8 mouse cellular contexts compared by ENCODE assay signal in the genomic region with DNA sequence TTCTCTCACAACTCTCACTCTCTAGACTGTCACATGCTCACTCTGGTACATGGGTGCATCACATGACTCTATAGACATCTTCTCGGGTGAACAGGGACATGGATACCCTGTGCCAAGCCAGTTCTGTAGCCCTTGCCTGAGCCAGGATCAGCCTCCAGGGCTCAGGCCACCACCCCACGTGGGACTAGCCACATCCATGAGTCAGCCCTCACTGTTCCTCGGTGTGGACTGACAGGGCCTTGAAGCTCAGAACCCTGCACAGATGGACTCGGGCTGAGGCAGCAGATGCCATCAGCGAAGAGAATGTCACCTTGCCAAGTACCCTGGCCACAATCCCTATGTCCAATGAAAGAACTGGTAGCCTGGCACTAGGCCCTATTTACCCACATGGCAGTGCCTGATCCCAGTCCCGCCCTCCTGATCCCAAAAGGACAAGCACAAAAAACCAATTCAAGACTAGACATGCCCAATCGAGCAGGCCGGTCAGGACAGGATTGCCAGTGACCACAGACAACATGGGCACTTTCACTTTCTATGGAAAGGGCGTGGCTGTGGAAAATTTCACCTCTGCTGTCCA. TPM values are rescaled to one million over a fixed set of nuclear protein-coding genes. Genes with fewer than 3 reads are reported as not detected.
DNase-seq lines count a peak whose midpoint lies in the region; ATAC-seq and TF ChIP-seq lines count a peak whose summit lies in the region.
"Had no signal": no experiment of that assay in that cellular context is flagged by ENCODE, and none has a peak within 500 bp of the region (broad histone marks: within the 10 kb centered on the region; RNA-seq: fewer than 3 reads in every experiment).

No protein-coding gene starts in this region.

- H3K4me3 ChIP-seq in liver, embryonic 11.5 days (ENCODE audit: low read depth, low read length), result no peak overlapping the region
- H3K4me3 ChIP-seq in liver, postnatal 0 days (ENCODE audit: low read depth, low read length), result no peak overlapping the region
- H3K4me3 ChIP-seq: midbrain, embryonic 12.5 days had no signal

- H3K4me2 ChIP-seq in liver, embryonic 11.5 days, result no peak overlapping the region
- no peak overlapping the region for H3K4me2 ChIP-seq in liver, postnatal 0 days (ENCODE audit: low read depth, low read length)
- H3K4me2 ChIP-seq: midbrain, embryonic 12.5 days had no signal

- TF ChIP-seq CTCF in liver, postnatal 0 days (IDR thresholded peaks at IDR 0.05; ENCODE audit: low read depth), result no peak

- peak; percentile 16; the same call in 1 of the 2 replicates for ATAC-seq in liver, embryonic 11.5 days (replicated peaks; ENCODE audit: low FRiP score)
- no peak for ATAC-seq in liver, postnatal 0 days
- no peak for ATAC-seq in inflammation-experienced regulatory T-cells, adult 6 months

- intact Hi-C loops in gastrocnemius, postnatal 36 days (cut with DNase I), result no loop called here

- no peak overlapping the region for H3K9ac ChIP-seq in liver, embryonic 11.5 days (ENCODE audit: low read depth, low read length)
- no peak overlapping the region for H3K9ac ChIP-seq in liver, postnatal 0 days (replicated peaks)
- H3K9ac ChIP-seq: midbrain, embryonic 12.5 days had no signal

- H3K4me1 ChIP-seq in liver, embryonic 11.5 days (replicated peaks; ENCODE audit: control insufficient read depth, insufficient read depth, low read length), result peaks cover 4% of the 10 kb centered on the region
- H3K4me1 ChIP-seq in liver, postnatal 0 days (ENCODE audit: insufficient read depth), result peaks cover 16% of the 10 kb centered on the region
- H3K4me1 ChIP-seq: midbrain, embryonic 12.5 days had no signal

- no peak overlapping the region for H3K27ac ChIP-seq in liver, embryonic 11.5 days (ENCODE audit: low read depth, low read length)
- H3K27ac ChIP-seq in liver, postnatal 0 days (ENCODE audit: low read depth), result no peak overlapping the region
- H3K27ac ChIP-seq: midbrain, embryonic 12.5 days had no signal

- peaks cover 7% of the 10 kb centered on the region; the same call in 1 of the 2 replicates for H3K36me3 ChIP-seq in liver, embryonic 11.5 days (ENCODE audit: control insufficient read depth, insufficient read depth, low read length)
- peaks cover 6% of the 10 kb centered on the region for H3K36me3 ChIP-seq in liver, postnatal 0 days (replicated peaks; ENCODE audit: insufficient read depth, low read length)
- H3K36me3 ChIP-seq: midbrain, embryonic 12.5 days had no signal

- WGBS in liver, embryonic 11.5 days, result 82% methylated on average over 9 of the region's 9 CpGs
- WGBS in liver, postnatal 0 days (ENCODE audit: insufficient replicate concordance), result 78% methylated on average over 9 of the region's 9 CpGs

- TF ChIP-seq EP300 in liver, postnatal 0 days (IDR thresholded peaks at IDR 0.05; ENCODE audit: low read depth), result no peak

- H3K9me3 ChIP-seq in liver, embryonic 11.5 days (ENCODE audit: control insufficient read depth, low read length), result no peaks in the 10 kb centered on the region
- H3K9me3 ChIP-seq in liver, postnatal 0 days (ENCODE audit: low read length), result no peaks in the 10 kb centered on the region
- H3K9me3 ChIP-seq: midbrain, embryonic 12.5 days had no signal

- DNase-seq in liver, embryonic 11.5 days (ENCODE audit: low spot score), result no peak
- DNase-seq in liver, postnatal 0 days, result no peak
- peak; percentile 64 for DNase-seq in adrenal gland, adult 8-10 months
- peak; percentile 99 for DNase-seq in cerebellum, adult 8-10 months
- peak; percentile 68 for DNase-seq in layer of hippocampus, adult 9-11 months
- DNase-seq in gastrocnemius, postnatal 36 days, result no peak

- no peaks in the 10 kb centered on the region for H3K27me3 ChIP-seq in liver, embryonic 11.5 days (replicated peaks; ENCODE audit: control insufficient read depth, insufficient read depth, low read length)
- H3K27me3 ChIP-seq in liver, postnatal 0 days (ENCODE audit: insufficient read depth, low read length), result no peaks in the 10 kb centered on the region
- H3K27me3 ChIP-seq: midbrain, embryonic 12.5 days had no signal

RNA-seq across cellular contexts. Expression of a gene that starts 59.2 kb away (rescaled TPM):
- 123 and 141 TPM in 2 replicates for polyA plus RNA-seq in liver, embryonic 11.5 days (2014; fragmentation: Nextera tagmentation; extraction: Ambion mirVana)
- 22.1 and 30.7 TPM in 2 replicates for polyA plus RNA-seq in liver, postnatal 0 days (2015; fragmentation: Nextera tagmentation; extraction: Ambion mirVana)
- total RNA-seq in adrenal gland, adult 8-10 months (2022), result 10 to 100 TPM; 32.4 to 53.5 (median 42.9) TPM
- 100 to 1,000 TPM in 1 of 3 experiments, 10 to 100 TPM in 2; 64.3 to 101 (median 74.8) TPM for polyA plus RNA-seq in inflammation-experienced regulatory T-cells, adult 6 months (2017; shearing (Covaris generic))
- total RNA-seq in gastrocnemius, postnatal 36 days (2021), result 1 to 10 TPM; 6.1 to 7.8 TPM

Comparison
In these comparisons a context has a peak if more than half of its experiments do, and no peak if none do; other contexts are left out.
1. DNase-seq: peak in adrenal gland, adult 8-10 months (single experiment), cerebellum, adult 8-10 months (single experiment) and layer of hippocampus, adult 9-11 months (single experiment); none in liver, embryonic 11.5 days (single experiment), liver, postnatal 0 days (single experiment) and gastrocnemius, postnatal 36 days (0 of 2).